Mouse (Mus musculus) myocyte (in vitro differentiated cells): ENCODE results near the gene Epb41l4b. TPM values are rescaled to one million over a fixed set of nuclear protein-coding genes. Genes with fewer than 3 reads are reported as not detected.

Experiments used
- H3K27me3 ChIP-seq: one replicate; pipeline ENCODE4 v1.6.1; 2011; ENCODE audit not compliant: control insufficient read depth, insufficient read depth, insufficient read length
- H3K36me3 ChIP-seq: one replicate; pipeline ENCODE4 v1.6.1; 2011; ENCODE audit not compliant: control insufficient read depth, insufficient read depth
- H3K4me2 ChIP-seq: one replicate; pipeline ENCODE4 v1.6.1; 2011; ENCODE audit warnings: low read depth, control low read depth
- H3K4me3 ChIP-seq: one replicate; pipeline ENCODE4 v1.5.1; 2011; ENCODE audit warnings: mild to moderate bottlenecking, control low read depth, moderate library complexity
- H3K79me2 ChIP-seq: one replicate; pipeline ENCODE4 v1.6.1; 2011; ENCODE audit not compliant: control insufficient read depth, insufficient read depth
- H3ac ChIP-seq: one replicate; pipeline ENCODE4 v1.6.1; 2011; ENCODE audit not compliant: control insufficient read depth, insufficient read length
- CEBPB ChIP-seq: IDR thresholded peaks from 2 replicates; pipeline ENCODE4 v1.6.1; 2011; ENCODE audit warnings: mild to moderate bottlenecking, moderate library complexity; ENCODE audit not compliant: poor library complexity, insufficient read depth, severe bottlenecking
- E2F4 ChIP-seq: IDR thresholded peaks from one replicate; pipeline ENCODE4 v1.6.1; 2011; ENCODE audit warnings: mild to moderate bottlenecking, control low read depth, moderate library complexity; ENCODE audit not compliant: insufficient read depth
- MAX ChIP-seq: IDR thresholded peaks from one replicate; pipeline ENCODE4 v1.6.1; 2011; ENCODE audit warnings: low read depth, mild to moderate bottlenecking, control low read depth
- MYOD1 ChIP-seq, 3 experiments: IDR thresholded peaks; one replicate each; pipeline ENCODE4 v1.6.1; 2011; ENCODE audit warnings: control low read depth in 2 of 3, low read depth in 2 of 3, mild to moderate bottlenecking in 2 of 3, moderate library complexity in 1 of 3; ENCODE audit not compliant: insufficient read length in 2 of 3, control insufficient read depth in 1 of 3
- MYOG ChIP-seq, 3 experiments: IDR thresholded peaks; one replicate each; pipeline ENCODE4 v1.6.1; 2011; ENCODE audit warnings: control low read depth in 2 of 3, low read depth in 2 of 3, mild to moderate bottlenecking in 2 of 3; ENCODE audit not compliant: insufficient read length in 2 of 3, control insufficient read depth in 1 of 3, insufficient read depth in 1 of 3
- POLR2A ChIP-seq: IDR thresholded peaks from one replicate; pipeline ENCODE4 v1.6.1; 2011; ENCODE audit warnings: low read depth, mild to moderate bottlenecking, control low read depth, moderate library complexity; ENCODE audit not compliant: insufficient read length
- POLR2AphosphoS2 ChIP-seq: IDR thresholded peaks from one replicate; pipeline ENCODE4 v1.6.1; 2011; ENCODE audit warnings: low read depth, control low read depth; ENCODE audit not compliant: insufficient read length
- REST ChIP-seq: IDR thresholded peaks from one replicate; pipeline ENCODE4 v1.6.1; 2011; ENCODE audit warnings: mild to moderate bottlenecking, control low read depth, moderate library complexity; ENCODE audit not compliant: insufficient read depth, insufficient read length
- SRF ChIP-seq: IDR thresholded peaks from one replicate; pipeline ENCODE4 v1.6.1; 2011; ENCODE audit warnings: low read depth; ENCODE audit not compliant: control insufficient read depth, insufficient read length
- TCF12 ChIP-seq: IDR thresholded peaks from one replicate; pipeline ENCODE4 v1.6.1; 2011; ENCODE audit warnings: mild to moderate bottlenecking, control low read depth; ENCODE audit not compliant: poor library complexity, insufficient read depth, severe bottlenecking
- TCF3 ChIP-seq: IDR thresholded peaks from one replicate; pipeline ENCODE4 v1.6.1; 2011; ENCODE audit warnings: low read depth, control low read depth; ENCODE audit not compliant: insufficient read length
- USF1 ChIP-seq: IDR thresholded peaks from one replicate; pipeline ENCODE4 v1.6.1; 2011; ENCODE audit warnings: low read depth, mild to moderate bottlenecking, control low read depth, moderate library complexity
- polyA plus RNA-seq: library from polyadenylated mRNA; unstranded; fragments of >200 nt; fragmentation: generic; extraction: Trizol; gene quantifications from one replicate; pipeline ENCODE4 v1.2.1, GENCODE M21; 2012; ENCODE audit warnings: missing spikeins

Gene Epb41l4b
- polyA plus RNA-seq, 1 experiment = 0.31 TPM

DNA sequence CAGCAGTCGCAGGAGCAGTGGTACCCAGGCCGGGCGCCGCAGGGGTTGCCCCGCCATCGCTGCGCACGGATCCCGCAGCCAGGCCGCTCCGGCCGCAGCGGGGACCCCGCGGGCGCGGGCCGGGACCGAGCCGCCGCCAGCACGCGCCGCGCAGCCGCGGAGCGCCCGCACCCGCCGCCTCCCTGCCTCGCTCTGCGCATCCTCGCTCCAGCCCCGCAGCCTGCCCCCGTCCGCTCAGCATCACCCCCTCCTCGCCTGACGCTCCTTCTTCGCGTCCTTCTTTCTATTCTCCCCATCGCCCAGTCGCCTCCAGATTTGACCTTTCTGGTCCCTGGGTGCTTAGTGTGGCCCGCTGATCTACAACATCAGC, 153.0 kb downstream of the Epb41l4b start, which contains the start of gene Frrs1l:
Frrs1l (minus strand) TSS at position 177 of the 370 bp plus-strand sequence.
- Histone ChIP-seq H3K4me3 (no peak within 1 kb of the TSS), H3K27me3 (peaks cover 24% of the 10 kb centered on the region), H3K79me2 (no peaks in the 10 kb centered on the region), H3K36me3 (no peaks in the 10 kb centered on the region), H3K4me2 (no peak within 1 kb of the TSS), H3ac (no peak within 1 kb of the TSS)
- TF ChIP-seq REST = no peak
- no peak for TF ChIP-seq MAX
- no peak for TF ChIP-seq POLR2A
- no peak for TF ChIP-seq POLR2AphosphoS2
- TF ChIP-seq TCF3 = no peak

DNA sequence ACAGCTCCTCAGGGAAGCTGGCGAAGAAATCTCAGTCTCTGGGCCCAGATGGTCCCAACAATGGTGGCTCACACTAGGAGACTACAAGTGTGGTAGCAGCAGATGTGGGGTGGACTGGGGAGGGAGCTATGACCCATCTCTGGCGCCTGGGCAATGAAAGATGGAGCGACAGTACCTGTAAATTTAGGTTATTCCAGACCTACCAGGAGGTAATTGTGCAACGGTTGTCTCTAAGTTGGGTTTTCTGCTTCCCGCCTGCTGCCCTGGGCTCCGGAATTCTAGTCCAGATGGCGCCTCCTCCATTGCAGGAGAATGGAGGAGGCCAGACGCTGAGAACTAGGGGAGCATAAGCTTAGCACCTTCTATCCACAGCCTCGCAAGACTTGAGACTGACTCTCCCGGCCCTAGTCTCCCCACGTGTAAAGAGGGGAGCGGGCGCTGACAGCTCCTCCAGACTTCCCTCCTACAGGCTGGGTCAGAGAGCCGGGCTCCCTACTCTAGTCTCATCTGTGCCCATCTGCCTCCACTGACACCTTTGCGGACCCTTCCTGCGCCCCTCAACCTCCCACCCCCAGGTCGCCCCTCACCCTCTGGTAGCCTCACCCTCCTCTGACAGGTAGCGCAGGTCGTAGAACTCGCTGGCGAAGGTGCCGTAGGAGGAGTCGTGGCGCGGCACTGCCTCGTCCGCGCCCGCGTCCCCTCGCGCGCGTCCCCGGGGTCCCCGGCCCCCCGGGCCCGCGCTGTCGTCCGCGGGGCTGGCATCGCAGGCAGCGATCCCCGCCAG, 153.6 kb downstream of the Epb41l4b start:
- Histone ChIP-seq H3K27me3 (peaks cover 24% of the 10 kb centered on the region), H3ac (no peak overlapping the region), H3K79me2 (no peaks in the 10 kb centered on the region), H3K4me3 (no peak overlapping the region), H3K4me2 (no peak overlapping the region), H3K36me3 (no peaks in the 10 kb centered on the region)
- TF ChIP-seq REST (no peak), POLR2A (no peak), E2F4 (no peak)

DNA sequence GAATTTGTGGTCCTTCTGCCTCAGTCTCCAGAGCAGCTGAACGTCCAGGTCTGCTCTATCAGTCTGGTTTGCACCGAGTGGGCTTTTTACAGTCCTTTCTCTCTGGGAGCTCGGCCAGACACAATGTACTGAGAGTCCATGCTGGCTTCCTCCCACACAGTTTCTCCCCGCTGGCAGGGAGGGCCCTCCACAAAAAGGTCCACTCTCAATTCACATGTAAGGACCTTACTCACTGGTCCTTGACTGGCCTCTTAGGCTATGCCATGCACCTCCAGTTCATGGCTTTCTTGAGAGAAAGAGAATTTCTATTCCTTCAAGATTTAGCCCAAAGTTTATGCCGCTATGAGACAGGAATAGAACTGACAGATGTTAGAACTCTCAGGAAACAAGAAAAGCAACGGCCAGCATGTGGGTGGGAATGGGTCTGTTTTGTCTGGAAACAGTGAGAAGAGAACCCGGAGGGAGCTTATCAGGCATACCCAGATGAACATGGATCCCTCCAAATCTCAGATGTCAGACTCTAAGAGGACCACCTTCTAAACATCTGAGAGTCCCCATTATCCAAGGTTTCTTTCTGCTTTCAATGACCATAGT, 177.6 kb downstream of the Epb41l4b start:
- Histone ChIP-seq H3K4me3 (no peak overlapping the region), H3ac (no peak overlapping the region), H3K79me2 (no peaks in the 10 kb centered on the region), H3K36me3 (no peaks in the 10 kb centered on the region), H3K27me3 (no peaks in the 10 kb centered on the region), H3K4me2 (no peak overlapping the region)
- no peak for TF ChIP-seq TCF12
- no peak for TF ChIP-seq MYOG (IDR thresholded peaks at IDR 0.05; ENCODE audit: control insufficient read depth in 1 of 3, insufficient read depth in 1 of 3, insufficient read length in 2 of 3, low read depth in 2 of 3)
- no peak for TF ChIP-seq E2F4
- TF ChIP-seq MAX = no peak
- no peak for TF ChIP-seq TCF3
- no peak for TF ChIP-seq REST
- no peak for TF ChIP-seq SRF
- no peak for TF ChIP-seq USF1
- TF ChIP-seq CEBPB = no peak
- TF ChIP-seq MYOD1 (IDR thresholded peaks at IDR 0.05; ENCODE audit: control insufficient read depth in 1 of 3, insufficient read length in 2 of 3, low read depth in 2 of 3) = no peak
- TF ChIP-seq POLR2AphosphoS2 = no peak

DNA sequence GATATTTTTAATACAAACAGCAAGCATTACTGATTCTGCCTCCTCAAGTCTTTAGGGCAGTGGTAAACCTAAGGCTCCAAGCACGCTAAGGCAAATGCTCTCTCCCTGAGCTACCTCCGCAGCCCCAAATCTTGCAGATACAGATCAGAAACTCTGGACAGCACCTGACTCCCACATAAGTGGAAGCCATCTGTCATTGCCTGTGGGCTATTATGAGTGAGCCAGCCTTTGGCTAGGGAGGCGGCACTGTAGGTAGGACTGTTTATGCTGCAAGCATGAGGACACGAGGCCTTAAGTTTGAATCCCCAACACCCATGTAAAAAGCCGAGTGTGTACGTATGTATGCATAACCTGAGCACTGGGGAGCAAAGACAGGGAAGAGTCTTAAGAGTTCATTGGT, 179.6 kb downstream of the Epb41l4b start:
- Histone ChIP-seq H3ac (no peak overlapping the region), H3K79me2 (no peaks in the 10 kb centered on the region), H3K4me3 (no peak overlapping the region), H3K27me3 (no peaks in the 10 kb centered on the region), H3K36me3 (no peaks in the 10 kb centered on the region), H3K4me2 (no peak overlapping the region)
- no peak for TF ChIP-seq USF1
- no peak for TF ChIP-seq REST
- no peak for TF ChIP-seq POLR2A

DNA sequence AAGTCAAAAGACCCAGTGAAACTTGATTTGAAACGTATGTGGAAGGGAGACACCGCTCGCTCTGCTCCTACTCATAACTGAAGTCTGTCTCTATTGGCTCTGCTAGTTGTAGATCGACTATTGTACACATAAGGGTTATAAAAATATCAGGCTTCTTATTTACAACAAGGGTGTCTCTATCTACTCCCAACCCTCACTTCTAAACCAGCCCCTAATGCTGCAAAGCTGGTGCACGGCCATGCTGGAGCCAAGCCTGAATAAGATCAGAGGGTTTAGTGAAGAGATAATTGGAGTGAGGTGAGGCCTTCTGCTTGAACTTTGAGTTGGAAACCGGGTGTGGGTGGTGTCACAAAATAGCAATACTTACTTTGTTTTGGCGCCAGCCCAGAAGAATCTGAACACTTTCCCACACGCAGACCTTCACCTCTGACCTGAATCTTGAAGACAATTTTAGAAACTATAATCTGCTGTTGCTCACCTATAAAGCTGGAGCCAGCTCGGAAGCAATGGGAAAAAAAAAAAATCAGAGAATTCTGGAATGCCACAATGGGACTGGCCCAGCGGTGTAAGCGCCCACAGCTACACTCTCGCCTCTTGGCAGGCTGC, 181.8 kb downstream of the Epb41l4b start:
- H3K4me3 ChIP-seq = no peak overlapping the region
- no peak overlapping the region for H3K4me2 ChIP-seq
- no peaks in the 10 kb centered on the region for H3K27me3 ChIP-seq
- no peak overlapping the region for H3ac ChIP-seq
- TF ChIP-seq MYOD1 (IDR thresholded peaks at IDR 0.05; ENCODE audit: control insufficient read depth in 1 of 3, insufficient read length in 2 of 3, low read depth in 2 of 3) (no peak), TCF12 (no peak), MYOG (IDR thresholded peaks at IDR 0.05; ENCODE audit: control insufficient read depth in 1 of 3, insufficient read depth in 1 of 3, insufficient read length in 2 of 3, low read depth in 2 of 3) (no peak), CEBPB (no peak), REST (no peak), POLR2AphosphoS2 (no peak), USF1 (no peak), MAX (no peak)
- H3K79me2 ChIP-seq = no peaks in the 10 kb centered on the region
- H3K36me3 ChIP-seq = no peaks in the 10 kb centered on the region
